Mouse (Mus musculus): ENCODE measurements around the gene Cacfd1. TPM values are rescaled to one million over a fixed set of nuclear protein-coding genes. Genes with fewer than 3 reads are reported as not detected.

Cacfd1 gene
- polyA plus RNA-seq, 2 experiments = 8.8 to 11.8 TPM

GRCm38 (mm10) chr2:26984640-26985039 lies 25.1 kb upstream of the Cacfd1 start:
- H3K36me3 ChIP-seq (replicated peaks; ENCODE audit: control insufficient read depth, insufficient read depth, low read depth) = no peaks in the 10 kb centered on the region
- TF ChIP-seq EP300 (IDR thresholded peaks at IDR 0.05; ENCODE audit: low read depth) (no peak), CTCF (IDR thresholded peaks at IDR 0.05; ENCODE audit: low read depth) (no peak)
- H3K27ac ChIP-seq = no peak overlapping the region
- H3K4me1 ChIP-seq (replicated peaks; ENCODE audit: control insufficient read depth in 2 of 2, insufficient read depth in 2 of 2, low read length in 1 of 2) = peaks cover 0 to 2% of the 10 kb centered on the region in 2 experiments; a peak in 1 of 4 replicates
- ATAC-seq (ENCODE audit: insufficient read depth) (no peak), DNase-seq (ENCODE audit: low read depth in 3 of 3, low spot score in 3 of 3) (no peak)
- no peak overlapping the region for H3K4me2 ChIP-seq (ENCODE audit: low read depth)
- H3K9ac ChIP-seq (replicated peaks) = no peak overlapping the region
- no peak overlapping the region for H3K4me3 ChIP-seq (ENCODE audit: insufficient read depth in 1 of 2, low read depth in 2 of 2, low read length in 2 of 2)
- 53% methylated on average over 5 of the region's 5 CpGs for WGBS (ENCODE audit: insufficient replicate concordance)
- no peaks in the 10 kb centered on the region for H3K9me3 ChIP-seq (ENCODE audit: control insufficient read depth, low read length)
- no peaks in the 10 kb centered on the region for H3K27me3 ChIP-seq (ENCODE audit: control insufficient read depth, insufficient read depth, low read length)

- no peaks in the 10 kb centered on the region for H3K4me1 ChIP-seq (replicated peaks; ENCODE audit: control insufficient read depth in 2 of 2, insufficient read depth in 2 of 2, low read length in 1 of 2)
- 47% methylated on average over 3 of the region's 3 CpGs for whole genome bisulfite sequencing (ENCODE audit: insufficient replicate concordance)
- H3K27me3 ChIP-seq (ENCODE audit: control insufficient read depth, insufficient read depth, low read length) = no peaks in the 10 kb centered on the region
- TF ChIP-seq EP300 (IDR thresholded peaks at IDR 0.05; ENCODE audit: low read depth) = no peak
- TF ChIP-seq CTCF (IDR thresholded peaks at IDR 0.05; ENCODE audit: low read depth) = no peak
- no peak overlapping the region for H3K4me2 ChIP-seq (ENCODE audit: low read depth)
- DNase-seq (ENCODE audit: low read depth in 3 of 3, low spot score in 3 of 3) (no peak), ATAC-seq (ENCODE audit: insufficient read depth) (no peak)
- no peaks in the 10 kb centered on the region for H3K9me3 ChIP-seq (ENCODE audit: control insufficient read depth, low read length)
- H3K36me3 ChIP-seq (replicated peaks; ENCODE audit: control insufficient read depth, insufficient read depth, low read depth) = no peaks in the 10 kb centered on the region
- H3K9ac ChIP-seq (replicated peaks) = no peak overlapping the region
- no peak overlapping the region for H3K27ac ChIP-seq
- no peak overlapping the region for H3K4me3 ChIP-seq (ENCODE audit: insufficient read depth in 1 of 2, low read depth in 2 of 2, low read length in 2 of 2)
Measured at GRCm38 (mm10) chr2:26993936-26994335, 15.8 kb upstream of the Cacfd1 start.

- no peaks in the 10 kb centered on the region for H3K9me3 ChIP-seq (ENCODE audit: control insufficient read depth, low read length)
- H3K9ac ChIP-seq (replicated peaks) = no peak overlapping the region
- no peaks in the 10 kb centered on the region for H3K4me1 ChIP-seq (replicated peaks; ENCODE audit: control insufficient read depth in 2 of 2, insufficient read depth in 2 of 2, low read length in 1 of 2)
- 84% methylated on average over 1 of the region's 1 CpGs for WGBS (ENCODE audit: insufficient replicate concordance)
- DNase-seq (ENCODE audit: low read depth in 3 of 3, low spot score in 3 of 3) (no peak), ATAC-seq (ENCODE audit: insufficient read depth) (no peak)
- no peaks in the 10 kb centered on the region for H3K36me3 ChIP-seq (replicated peaks; ENCODE audit: control insufficient read depth, insufficient read depth, low read depth)
- H3K27me3 ChIP-seq (ENCODE audit: control insufficient read depth, insufficient read depth, low read length) = no peaks in the 10 kb centered on the region
- no peak for TF ChIP-seq CTCF (IDR thresholded peaks at IDR 0.05; ENCODE audit: low read depth)
- no peak for TF ChIP-seq EP300 (IDR thresholded peaks at IDR 0.05; ENCODE audit: low read depth)
- H3K4me3 ChIP-seq (ENCODE audit: insufficient read depth in 1 of 2, low read depth in 2 of 2, low read length in 2 of 2) = no peak overlapping the region
- H3K4me2 ChIP-seq (ENCODE audit: low read depth) = no peak overlapping the region
- no peak overlapping the region for H3K27ac ChIP-seq
Measured at GRCm38 (mm10) chr2:26997498-26997897, 12.2 kb upstream of the Cacfd1 start.

- Histone ChIP-seq H3K4me2 (ENCODE audit: low read depth) (no peak overlapping the region), H3K27ac (no peak overlapping the region), H3K27me3 (ENCODE audit: control insufficient read depth, insufficient read depth, low read length) (no peaks in the 10 kb centered on the region), H3K9me3 (ENCODE audit: control insufficient read depth, low read length) (no peaks in the 10 kb centered on the region), H3K4me1 (replicated peaks; ENCODE audit: control insufficient read depth in 2 of 2, insufficient read depth in 2 of 2, low read length in 1 of 2) (no peaks in the 10 kb centered on the region), H3K4me3 (ENCODE audit: insufficient read depth in 1 of 2, low read depth in 2 of 2, low read length in 2 of 2) (no peak overlapping the region), H3K36me3 (replicated peaks; ENCODE audit: control insufficient read depth, insufficient read depth, low read depth) (no peaks in the 10 kb centered on the region), H3K9ac (replicated peaks) (no peak overlapping the region)
- TF ChIP-seq CTCF (IDR thresholded peaks at IDR 0.05; ENCODE audit: low read depth) (no peak), EP300 (IDR thresholded peaks at IDR 0.05; ENCODE audit: low read depth) (no peak)
- no peak for DNase-seq (ENCODE audit: low read depth in 3 of 3, low spot score in 3 of 3)
- no peak for ATAC-seq (ENCODE audit: insufficient read depth)
- 75% methylated on average over 7 of the region's 7 CpGs for WGBS (ENCODE audit: insufficient replicate concordance)
Measured at GRCm38 (mm10) chr2:26997993-26998392, 11.7 kb upstream of the Cacfd1 start.

- 63% methylated on average over 4 of the region's 4 CpGs for WGBS (ENCODE audit: insufficient replicate concordance)
- H3K27ac ChIP-seq = no peak overlapping the region
- TF ChIP-seq EP300 (IDR thresholded peaks at IDR 0.05; ENCODE audit: low read depth) (no peak), CTCF (IDR thresholded peaks at IDR 0.05; ENCODE audit: low read depth) (no peak)
- H3K4me2 ChIP-seq (ENCODE audit: low read depth) = no peak overlapping the region
- H3K9me3 ChIP-seq (ENCODE audit: control insufficient read depth, low read length) = no peaks in the 10 kb centered on the region
- H3K4me1 ChIP-seq (replicated peaks; ENCODE audit: control insufficient read depth in 2 of 2, insufficient read depth in 2 of 2, low read length in 1 of 2) = peaks cover 3 to 9% of the 10 kb centered on the region in 2 experiments
- no peaks in the 10 kb centered on the region for H3K36me3 ChIP-seq (replicated peaks; ENCODE audit: control insufficient read depth, insufficient read depth, low read depth)
- ATAC-seq (ENCODE audit: insufficient read depth) = no peak
- H3K4me3 ChIP-seq (ENCODE audit: insufficient read depth in 1 of 2, low read depth in 2 of 2, low read length in 2 of 2) = no peak overlapping the region
- DNase-seq (ENCODE audit: low read depth in 3 of 3, low spot score in 3 of 3) = no peak
- no peak overlapping the region for H3K9ac ChIP-seq (replicated peaks)
- H3K27me3 ChIP-seq (ENCODE audit: control insufficient read depth, insufficient read depth, low read length) = no peaks in the 10 kb centered on the region
Measured at GRCm38 (mm10) chr2:27006255-27006654, 3.5 kb upstream of the Cacfd1 start.

Measured in liver, embryonic 14.5 days (tissue).